Mouse (Mus musculus) cerebellum, adult 2 months (tissue): ENCODE measurements around the gene Ebf4. TPM values are rescaled to one million over a fixed set of nuclear protein-coding genes. Genes with fewer than 3 reads are reported as not detected.

ENCODE experiments used
- DNase-seq, 2 experiments: peaks; one replicate each; pipeline ENCODE4 v3.0.0; 2021
- H3K27ac ChIP-seq: fragments of 200-500 bp; 2 replicates; pipeline ENCODE4 v1.5.1; 2012; ENCODE audit warnings: low read length, control low read depth, inconsistent platforms; ENCODE audit not compliant: insufficient read depth
- H3K27me3 ChIP-seq: fragments of 200-500 bp; 2 replicates; pipeline ENCODE4 v1.6.1; 2012; ENCODE audit warnings: inconsistent platforms, mild to moderate bottlenecking, low read length, moderate library complexity; ENCODE audit not compliant: control insufficient read depth, insufficient read depth
- H3K4me1 ChIP-seq: fragments of 200-500 bp; 2 replicates; pipeline ENCODE4 v1.6.1; 2011; ENCODE audit warnings: low read length; ENCODE audit not compliant: control insufficient read depth, insufficient read depth
- H3K4me3 ChIP-seq: fragments of 200-500 bp; replicated peaks from 2 replicates; pipeline ENCODE3; 2011; ENCODE audit warnings: mild to moderate bottlenecking, low read depth, low read length, control low read depth; ENCODE audit not compliant: insufficient read depth
- CTCF ChIP-seq: fragments of 200-500 bp; IDR thresholded peaks from 2 replicates; pipeline ENCODE4 v1.5.1; 2011; ENCODE audit warnings: low read depth, mild to moderate bottlenecking, control low read depth, low read length, moderate library complexity, borderline replicate concordance; ENCODE audit not compliant: insufficient read depth
- POLR2A ChIP-seq: fragments of 200-500 bp; IDR thresholded peaks from 2 replicates; pipeline ENCODE4 v1.6.1; 2011; ENCODE audit warnings: low read length, control low read depth, borderline replicate concordance; ENCODE audit not compliant: insufficient read depth
- WGBS: fragments of 180-500 bp; shearing (Covaris S2); methylation state at CpG from one replicate; pipeline ENCODE4 v1.1.7; 2018; 5-methylcytosine and 5-hydroxymethylcytosine counted together
- polyA plus RNA-seq: library from polyadenylated mRNA; depleted of rRNA; stranded (reverse); fragments of >200 nt; gene quantifications from 2 replicates; pipeline ENCODE4 v1.2.3, GENCODE M21; 2012

The Ebf4 gene
- polyA plus RNA-seq, 1 experiment = 10.2 TPM

- WGBS = under 1% methylated on average over 51 of the region's 51 CpGs
- no peak for TF ChIP-seq CTCF
- TF ChIP-seq POLR2A = peak; percentile 96
- Histone ChIP-seq H3K4me3 (peak within 1 kb of the TSS; percentile 88), H3K4me1 (peaks cover 3% of the 10 kb centered on the region; the same call in 1 of the 2 replicates), H3K27me3 (no peaks in the 10 kb centered on the region), H3K27ac (peak within 1 kb of the TSS; percentile 75)
- peak; percentile 91 to 92 for DNase-seq
These were observed 10.9 kb upstream of the Ebf4 start, which contains the start of gene Idh3b for GRCm38 (mm10) chr2:130283854-130284654. Gene Idh3b (minus strand): TSS chr2:130284547.

GRCm38 (mm10) chr2:130289086-130289485 is 5.9 kb upstream of the Ebf4 start:
- TF ChIP-seq POLR2A (no peak), CTCF (no peak)
- Histone ChIP-seq H3K4me1 (no peaks in the 10 kb centered on the region), H3K27me3 (no peaks in the 10 kb centered on the region), H3K27ac (no peak overlapping the region), H3K4me3 (no peak overlapping the region)
- WGBS = 72% methylated on average over 4 of the region's 4 CpGs
- no peak for DNase-seq

- TF ChIP-seq POLR2A (no peak), CTCF (peak; percentile 86)
- H3K27ac ChIP-seq = no peak overlapping the region
- WGBS = 10% methylated on average over 8 of the region's 8 CpGs
These were observed 3.5 kb upstream of the Ebf4 start for GRCm38 (mm10) chr2:130291434-130291833.

GRCm38 (mm10) chr2:130293009-130293408 is 2.0 kb upstream of the Ebf4 start:
- Histone ChIP-seq H3K27ac (no peak overlapping the region), H3K27me3 (peaks cover 2% of the 10 kb centered on the region; the same call in 1 of the 2 replicates), H3K4me3 (no peak overlapping the region), H3K4me1 (no peaks in the 10 kb centered on the region)
- WGBS = 45% methylated on average over 3 of the region's 3 CpGs
- DNase-seq = no peak
- TF ChIP-seq CTCF (no peak), POLR2A (no peak)

More at GRCm38 (mm10) chr2:130291434-130291833, 3.5 kb upstream of the Ebf4 start:
- Histone ChIP-seq H3K4me1 (no peaks in the 10 kb centered on the region), H3K27me3 (peaks cover 2% of the 10 kb centered on the region; the same call in 1 of the 2 replicates), H3K4me3 (no peak overlapping the region)
- peak; percentile 71 to 75 for DNase-seq

- Histone ChIP-seq H3K27ac (no peak overlapping the region), H3K4me1 (no peaks in the 10 kb centered on the region), H3K4me3 (no peak overlapping the region), H3K27me3 (peaks cover 2% of the 10 kb centered on the region; the same call in 1 of the 2 replicates)
- WGBS = 14% methylated on average over 4 of the region's 4 CpGs
- TF ChIP-seq POLR2A = no peak
- TF ChIP-seq CTCF = no peak
- DNase-seq = no peak
These were observed 1.5 kb upstream of the Ebf4 start for GRCm38 (mm10) chr2:130293486-130293885.

GRCm38 (mm10) chr2:130294218-130294935 is 592 bp upstream of the Ebf4 start:
- no peak overlapping the region for H3K27ac ChIP-seq
- no peaks in the 10 kb centered on the region for H3K4me1 ChIP-seq
- WGBS = 18% methylated on average over 20 of the region's 20 CpGs
- TF ChIP-seq POLR2A (no peak), CTCF (no peak)
- peak overlapping the region; percentile 42 for H3K4me3 ChIP-seq
- H3K27me3 ChIP-seq = peaks cover 2% of the 10 kb centered on the region; the same call in 1 of the 2 replicates
- DNase-seq = no peak

GRCm38 (mm10) chr2:130295331-130296133 is 563 bp downstream of the Ebf4 start:
- TF ChIP-seq CTCF = no peak
- no peak for TF ChIP-seq POLR2A
- peak overlapping the region; percentile 46 for H3K4me3 ChIP-seq
- peaks cover 2% of the 10 kb centered on the region; the same call in 1 of the 2 replicates for H3K27me3 ChIP-seq
- no peaks in the 10 kb centered on the region for H3K4me1 ChIP-seq
- H3K27ac ChIP-seq = no peak overlapping the region
- under 1% methylated on average over 84 of the region's 99 CpGs for WGBS
- DNase-seq = peak; percentile 43 to 51
